Mouse (Mus musculus) myocyte (in vitro differentiated cells): Measurements from ENCODE around the gene Kif3a. TPM values are rescaled to one million over a fixed set of nuclear protein-coding genes. Genes with fewer than 3 reads are reported as not detected.

Experiments
- H3K27me3 ChIP-seq: one replicate; pipeline ENCODE4 v1.6.1; 2011; ENCODE audit not compliant: control insufficient read depth, insufficient read depth, insufficient read length
- H3K36me3 ChIP-seq: one replicate; pipeline ENCODE4 v1.6.1; 2011; ENCODE audit not compliant: control insufficient read depth, insufficient read depth
- H3K4me2 ChIP-seq: one replicate; pipeline ENCODE4 v1.6.1; 2011; ENCODE audit warnings: low read depth, control low read depth
- H3K4me3 ChIP-seq: one replicate; pipeline ENCODE4 v1.5.1; 2011; ENCODE audit warnings: mild to moderate bottlenecking, control low read depth, moderate library complexity
- H3K79me2 ChIP-seq: one replicate; pipeline ENCODE4 v1.6.1; 2011; ENCODE audit not compliant: control insufficient read depth, insufficient read depth
- H3ac ChIP-seq: one replicate; pipeline ENCODE4 v1.6.1; 2011; ENCODE audit not compliant: control insufficient read depth, insufficient read length
- CEBPB ChIP-seq: IDR thresholded peaks from 2 replicates; pipeline ENCODE4 v1.6.1; 2011; ENCODE audit warnings: mild to moderate bottlenecking, moderate library complexity; ENCODE audit not compliant: poor library complexity, insufficient read depth, severe bottlenecking
- E2F4 ChIP-seq: IDR thresholded peaks from one replicate; pipeline ENCODE4 v1.6.1; 2011; ENCODE audit warnings: mild to moderate bottlenecking, control low read depth, moderate library complexity; ENCODE audit not compliant: insufficient read depth
- MAX ChIP-seq: IDR thresholded peaks from one replicate; pipeline ENCODE4 v1.6.1; 2011; ENCODE audit warnings: low read depth, mild to moderate bottlenecking, control low read depth
- MYOD1 ChIP-seq, 3 experiments: IDR thresholded peaks; one replicate each; pipeline ENCODE4 v1.6.1; 2011; ENCODE audit warnings: control low read depth in 2 of 3, low read depth in 2 of 3, mild to moderate bottlenecking in 2 of 3, moderate library complexity in 1 of 3; ENCODE audit not compliant: insufficient read length in 2 of 3, control insufficient read depth in 1 of 3
- MYOG ChIP-seq, 3 experiments: IDR thresholded peaks; one replicate each; pipeline ENCODE4 v1.6.1; 2011; ENCODE audit warnings: control low read depth in 2 of 3, low read depth in 2 of 3, mild to moderate bottlenecking in 2 of 3; ENCODE audit not compliant: insufficient read length in 2 of 3, control insufficient read depth in 1 of 3, insufficient read depth in 1 of 3
- POLR2A ChIP-seq: IDR thresholded peaks from one replicate; pipeline ENCODE4 v1.6.1; 2011; ENCODE audit warnings: low read depth, mild to moderate bottlenecking, control low read depth, moderate library complexity; ENCODE audit not compliant: insufficient read length
- POLR2AphosphoS2 ChIP-seq: IDR thresholded peaks from one replicate; pipeline ENCODE4 v1.6.1; 2011; ENCODE audit warnings: low read depth, control low read depth; ENCODE audit not compliant: insufficient read length
- REST ChIP-seq: IDR thresholded peaks from one replicate; pipeline ENCODE4 v1.6.1; 2011; ENCODE audit warnings: mild to moderate bottlenecking, control low read depth, moderate library complexity; ENCODE audit not compliant: insufficient read depth, insufficient read length
- SRF ChIP-seq: IDR thresholded peaks from one replicate; pipeline ENCODE4 v1.6.1; 2011; ENCODE audit warnings: low read depth; ENCODE audit not compliant: control insufficient read depth, insufficient read length
- TCF12 ChIP-seq: IDR thresholded peaks from one replicate; pipeline ENCODE4 v1.6.1; 2011; ENCODE audit warnings: mild to moderate bottlenecking, control low read depth; ENCODE audit not compliant: poor library complexity, insufficient read depth, severe bottlenecking
- TCF3 ChIP-seq: IDR thresholded peaks from one replicate; pipeline ENCODE4 v1.6.1; 2011; ENCODE audit warnings: low read depth, control low read depth; ENCODE audit not compliant: insufficient read length
- USF1 ChIP-seq: IDR thresholded peaks from one replicate; pipeline ENCODE4 v1.6.1; 2011; ENCODE audit warnings: low read depth, mild to moderate bottlenecking, control low read depth, moderate library complexity
- polyA plus RNA-seq: library from polyadenylated mRNA; unstranded; fragments of >200 nt; fragmentation: generic; extraction: Trizol; gene quantifications from one replicate; pipeline ENCODE4 v1.2.1, GENCODE M21; 2012; ENCODE audit warnings: missing spikeins

Kif3a gene
- 13.6 TPM for polyA plus RNA-seq

GRCm38 (mm10) chr11:53567224-53568014 is at the start of gene Kif3a:
Kif3a (plus strand) TSS chr11:53567379.
- peak within 1 kb of the TSS; percentile 50 for H3K4me3 ChIP-seq
- peaks cover 12% of the 10 kb centered on the region for H3K79me2 ChIP-seq
- peak within 1 kb of the TSS; percentile 93 for H3K4me2 ChIP-seq
- no peaks in the 10 kb centered on the region for H3K36me3 ChIP-seq
- TF ChIP-seq POLR2AphosphoS2: peak; percentile 94
- peak; percentile 93 for TF ChIP-seq POLR2A
- TF ChIP-seq REST: no peak
- TF ChIP-seq SRF: peak; percentile 32
- TF ChIP-seq TCF12: no peak
- TF ChIP-seq MYOD1 (IDR thresholded peaks at IDR 0.05; ENCODE audit: control insufficient read depth in 1 of 3, insufficient read length in 2 of 3, low read depth in 2 of 3): peak in 1 of 3 experiments; percentile 28
- peak in 1 of 3 experiments; percentile 24 for TF ChIP-seq MYOG (IDR thresholded peaks at IDR 0.05; ENCODE audit: control insufficient read depth in 1 of 3, insufficient read depth in 1 of 3, insufficient read length in 2 of 3, low read depth in 2 of 3)
- TF ChIP-seq TCF3: no peak
- no peak for TF ChIP-seq E2F4
- H3ac ChIP-seq: peak within 1 kb of the TSS; percentile 82
- no peaks in the 10 kb centered on the region for H3K27me3 ChIP-seq

- TF ChIP-seq POLR2A: no peak
- no peak for TF ChIP-seq MYOG (IDR thresholded peaks at IDR 0.05; ENCODE audit: control insufficient read depth in 1 of 3, insufficient read depth in 1 of 3, insufficient read length in 2 of 3, low read depth in 2 of 3)
- no peak for TF ChIP-seq USF1
- TF ChIP-seq REST: no peak
- TF ChIP-seq MAX: no peak
- TF ChIP-seq SRF: no peak
- no peak for TF ChIP-seq POLR2AphosphoS2
- TF ChIP-seq TCF3: no peak
- TF ChIP-seq TCF12: no peak
- TF ChIP-seq MYOD1 (IDR thresholded peaks at IDR 0.05; ENCODE audit: control insufficient read depth in 1 of 3, insufficient read length in 2 of 3, low read depth in 2 of 3): no peak
- no peak for TF ChIP-seq CEBPB
These were observed 48.4 kb upstream of the Kif3a start for GRCm38 (mm10) chr11:53518759-53519158.

GRCm38 (mm10) chr11:53519207-53520121 is 47.7 kb upstream of the Kif3a start, which contains the start of gene Sept8:
Sept8 (plus strand) TSS chr11:53519257.
- Histone ChIP-seq H3K4me2 (peak within 1 kb of the TSS; percentile 88), H3K27me3 (no peaks in the 10 kb centered on the region), H3K4me3 (peak within 1 kb of the TSS; percentile 88), H3K36me3 (no peaks in the 10 kb centered on the region), H3ac (peak within 1 kb of the TSS; percentile 73), H3K79me2 (peaks cover 45% of the 10 kb centered on the region)
- TF ChIP-seq POLR2AphosphoS2 (peak; percentile 35), POLR2A (peak; percentile 69), CEBPB (peak; percentile 63; the same call in 1 of the 2 replicates), REST (no peak)

More at GRCm38 (mm10) chr11:53518759-53519158, 48.4 kb upstream of the Kif3a start:
- Histone ChIP-seq H3K27me3 (no peaks in the 10 kb centered on the region), H3K4me3 (peak overlapping the region; percentile 88), H3K36me3 (no peaks in the 10 kb centered on the region), H3K4me2 (no peak overlapping the region), H3K79me2 (peaks cover 38% of the 10 kb centered on the region), H3ac (no peak overlapping the region)

- Histone ChIP-seq H3K36me3 (no peaks in the 10 kb centered on the region), H3K4me2 (peak overlapping the region; percentile 88), H3K4me3 (peak overlapping the region; percentile 88), H3ac (peak overlapping the region; percentile 73), H3K27me3 (no peaks in the 10 kb centered on the region), H3K79me2 (peaks cover 54% of the 10 kb centered on the region)
- TF ChIP-seq POLR2A: peak; percentile 78
- TF ChIP-seq MYOG (IDR thresholded peaks at IDR 0.05; ENCODE audit: control insufficient read depth in 1 of 3, insufficient read depth in 1 of 3, insufficient read length in 2 of 3, low read depth in 2 of 3): no peak
- TF ChIP-seq POLR2AphosphoS2: peak; percentile 61
- no peak for TF ChIP-seq CEBPB
- TF ChIP-seq REST: no peak
- no peak for TF ChIP-seq E2F4
- no peak for TF ChIP-seq MAX
- no peak for TF ChIP-seq SRF
These were observed 46.8 kb upstream of the Kif3a start for GRCm38 (mm10) chr11:53520122-53520978.
